Mouse (Mus musculus) testis, postnatal 14 days (tissue): ENCODE data around the gene Nr3c2.

Experiments
- DNase-seq: peaks from one replicate; pipeline ENCODE4 v3.0.0; 2021; ENCODE audit warnings: low spot score

Nr3c2 gene

GRCm38 (mm10) chr8:76899411-76900154, at the start of gene Nr3c2:
Nr3c2 (plus strand) TSS chr8:76899442.
- DNase-seq = no peak

- DNase-seq = no peak
Observed at GRCm38 (mm10) chr8:76858534-76858933, 40.7 kb upstream of the Nr3c2 start.

- no peak for DNase-seq
Observed at GRCm38 (mm10) chr8:76859709-76860108, 39.5 kb upstream of the Nr3c2 start.

- DNase-seq = no peak
Observed at GRCm38 (mm10) chr8:76863066-76863465, 36.2 kb upstream of the Nr3c2 start.

- no peak for DNase-seq
Observed at GRCm38 (mm10) chr8:76876809-76877208, 22.4 kb upstream of the Nr3c2 start.

- no peak for DNase-seq
Observed at GRCm38 (mm10) chr8:76897050-76897449, 2.2 kb upstream of the Nr3c2 start.

GRCm38 (mm10) chr8:76898721-76899410, 376 bp upstream of the Nr3c2 start:
- DNase-seq = peak; percentile 31

- DNase-seq = no peak
Observed at GRCm38 (mm10) chr8:76900155-76901141, 1.2 kb downstream of the Nr3c2 start.

GRCm38 (mm10) chr8:76901430-76902204, 2.4 kb downstream of the Nr3c2 start:
- peak; percentile 95 for DNase-seq

GRCm38 (mm10) chr8:76902205-76903078, 3.2 kb downstream of the Nr3c2 start:
- no peak for DNase-seq

- no peak for DNase-seq
Observed at GRCm38 (mm10) chr8:76911206-76911605, 12.0 kb downstream of the Nr3c2 start.

- no peak for DNase-seq
Observed at GRCm38 (mm10) chr8:76912678-76913077, 13.4 kb downstream of the Nr3c2 start.

- DNase-seq = no peak
Observed at GRCm38 (mm10) chr8:76913207-76913606, 14.0 kb downstream of the Nr3c2 start.

- no peak for DNase-seq
Observed at GRCm38 (mm10) chr8:76915260-76915659, 16.0 kb downstream of the Nr3c2 start.

GRCm38 (mm10) chr8:76919546-76919945, 20.3 kb downstream of the Nr3c2 start:
- DNase-seq = no peak

GRCm38 (mm10) chr8:76924150-76924549, 24.9 kb downstream of the Nr3c2 start:
- DNase-seq = no peak

GRCm38 (mm10) chr8:76928326-76928725, 29.1 kb downstream of the Nr3c2 start:
- no peak for DNase-seq

GRCm38 (mm10) chr8:76928808-76929207, 29.6 kb downstream of the Nr3c2 start:
- DNase-seq = no peak

- DNase-seq = no peak
Observed at GRCm38 (mm10) chr8:76965046-76965445, 65.8 kb downstream of the Nr3c2 start.

GRCm38 (mm10) chr8:76971187-76971586, 71.9 kb downstream of the Nr3c2 start:
- no peak for DNase-seq
